Mouse (Mus musculus) MEL-GATA-1-ER (cell line): ENCODE results near the gene Nono.

Source experiments
- DNase-seq: peaks from one replicate; pipeline ENCODE4 v3.0.0-alpha.2; 2012; ENCODE audit warnings: low read depth; ENCODE audit errors: extremely low read depth

Gene Nono

GRCm38 (mm10) chrX:101481604-101482350 is 52.7 kb downstream of the Nono start:
- no peak for DNase-seq

- DNase-seq: peak; percentile 36
These were observed 57.5 kb downstream of the Nono start for GRCm38 (mm10) chrX:101486487-101487152.
